Mouse (Mus musculus) E14TG2a.4 (cell line): Measurements from ENCODE around the gene Il18r1.

Experiments
- CTCF ChIP-seq: conservative IDR thresholded peaks from 2 replicates; pipeline ENCODE4 v1.5.1; 2014; ENCODE audit warnings: low read length
- NANOG ChIP-seq: IDR thresholded peaks from 2 replicates; pipeline ENCODE4 v1.6.1; 2014; ENCODE audit warnings: borderline replicate concordance, low read length, mixed read lengths
- POU5F1 ChIP-seq: IDR thresholded peaks from 2 replicates; pipeline ENCODE4 v1.6.1; 2014; ENCODE audit warnings: low read length, borderline replicate concordance

GRCm38 (mm10) chr1:40547762-40548161 lies 82.4 kb downstream of the Il18r1 start:
- TF ChIP-seq CTCF (no peak), NANOG (no peak), POU5F1 (no peak)
